Mouse (Mus musculus) cerebellum, adult 2 months (tissue): ENCODE results near the gene Dll1. TPM values are rescaled to one million over a fixed set of nuclear protein-coding genes. Genes with fewer than 3 reads are reported as not detected.

Experiments
- DNase-seq, 2 experiments: peaks; one replicate each; pipeline ENCODE4 v3.0.0; 2021
- H3K27ac ChIP-seq: fragments of 200-500 bp; 2 replicates; pipeline ENCODE4 v1.5.1; 2012; ENCODE audit warnings: low read length, control low read depth, inconsistent platforms; ENCODE audit not compliant: insufficient read depth
- H3K27me3 ChIP-seq: fragments of 200-500 bp; 2 replicates; pipeline ENCODE4 v1.6.1; 2012; ENCODE audit warnings: inconsistent platforms, mild to moderate bottlenecking, low read length, moderate library complexity; ENCODE audit not compliant: control insufficient read depth, insufficient read depth
- H3K4me1 ChIP-seq: fragments of 200-500 bp; 2 replicates; pipeline ENCODE4 v1.6.1; 2011; ENCODE audit warnings: low read length; ENCODE audit not compliant: control insufficient read depth, insufficient read depth
- H3K4me3 ChIP-seq: fragments of 200-500 bp; replicated peaks from 2 replicates; pipeline ENCODE3; 2011; ENCODE audit warnings: mild to moderate bottlenecking, low read depth, low read length, control low read depth; ENCODE audit not compliant: insufficient read depth
- CTCF ChIP-seq: fragments of 200-500 bp; IDR thresholded peaks from 2 replicates; pipeline ENCODE4 v1.5.1; 2011; ENCODE audit warnings: low read depth, mild to moderate bottlenecking, control low read depth, low read length, moderate library complexity, borderline replicate concordance; ENCODE audit not compliant: insufficient read depth
- POLR2A ChIP-seq: fragments of 200-500 bp; IDR thresholded peaks from 2 replicates; pipeline ENCODE4 v1.6.1; 2011; ENCODE audit warnings: low read length, control low read depth, borderline replicate concordance; ENCODE audit not compliant: insufficient read depth
- WGBS: fragments of 180-500 bp; shearing (Covaris S2); methylation state at CpG from one replicate; pipeline ENCODE4 v1.1.7; 2018; 5-methylcytosine and 5-hydroxymethylcytosine counted together
- polyA plus RNA-seq: library from polyadenylated mRNA; depleted of rRNA; stranded (reverse); fragments of >200 nt; gene quantifications from 2 replicates; pipeline ENCODE4 v1.2.3, GENCODE M21; 2012; rRNA removed

Dll1 gene
- 5.2 and 6.2 TPM in 2 replicates for polyA plus RNA-seq

GRCm38 (mm10) chr17:15376494-15377181 lies at the start of gene Dll1:
Gene Dll1 (minus strand): TSS chr17:15376872.
- peak; percentile 40 for DNase-seq
- Histone ChIP-seq H3K4me1 (no peaks in the 10 kb centered on the region), H3K27me3 (peaks cover 2% of the 10 kb centered on the region; the same call in 1 of the 2 replicates), H3K27ac (no peak within 1 kb of the TSS), H3K4me3 (peak within 1 kb of the TSS; percentile 53)
- TF ChIP-seq POLR2A (no peak), CTCF (no peak)
- 1% methylated on average over 36 of the region's 36 CpGs for WGBS

GRCm38 (mm10) chr17:15425931-15426330 lies 49.3 kb upstream of the Dll1 start:
- no peak for TF ChIP-seq POLR2A
- TF ChIP-seq CTCF: no peak
- peaks cover 9% of the 10 kb centered on the region for H3K4me1 ChIP-seq
- no peaks in the 10 kb centered on the region for H3K27me3 ChIP-seq
- H3K4me3 ChIP-seq: no peak overlapping the region
- no peak for DNase-seq
- H3K27ac ChIP-seq: no peak overlapping the region
- WGBS: over 99% methylated on average over 3 of the region's 3 CpGs

GRCm38 (mm10) chr17:15423080-15423765 lies 46.6 kb upstream of the Dll1 start:
- TF ChIP-seq POLR2A (no peak), CTCF (no peak)
- 69% methylated on average over 8 of the region's 8 CpGs for WGBS
- H3K27me3 ChIP-seq: no peaks in the 10 kb centered on the region
- no peaks in the 10 kb centered on the region for H3K4me1 ChIP-seq
- H3K4me3 ChIP-seq: no peak overlapping the region
- no peak for DNase-seq
- no peak overlapping the region for H3K27ac ChIP-seq

GRCm38 (mm10) chr17:15422666-15423065 lies 46.0 kb upstream of the Dll1 start:
- Histone ChIP-seq H3K4me3 (no peak overlapping the region), H3K27ac (no peak overlapping the region), H3K4me1 (no peaks in the 10 kb centered on the region), H3K27me3 (no peaks in the 10 kb centered on the region)
- WGBS: 97% methylated on average over 9 of the region's 9 CpGs
- no peak for DNase-seq
- TF ChIP-seq CTCF (no peak), POLR2A (no peak)

GRCm38 (mm10) chr17:15421446-15421845 lies 44.8 kb upstream of the Dll1 start:
- no peak overlapping the region for H3K27ac ChIP-seq
- 98% methylated on average over 6 of the region's 6 CpGs for WGBS
- H3K4me1 ChIP-seq: no peaks in the 10 kb centered on the region
- no peak overlapping the region for H3K4me3 ChIP-seq
- TF ChIP-seq CTCF: no peak
- no peak for TF ChIP-seq POLR2A
- DNase-seq: no peak
- no peaks in the 10 kb centered on the region for H3K27me3 ChIP-seq

GRCm38 (mm10) chr17:15420021-15420603 lies 43.4 kb upstream of the Dll1 start:
- no peaks in the 10 kb centered on the region for H3K4me1 ChIP-seq
- no peak overlapping the region for H3K27ac ChIP-seq
- H3K4me3 ChIP-seq: no peak overlapping the region
- TF ChIP-seq CTCF: no peak
- no peak for DNase-seq
- WGBS: 88% methylated on average over 8 of the region's 8 CpGs
- no peaks in the 10 kb centered on the region for H3K27me3 ChIP-seq

- no peak for DNase-seq
- Histone ChIP-seq H3K27me3 (no peaks in the 10 kb centered on the region), H3K27ac (no peak overlapping the region), H3K4me1 (no peaks in the 10 kb centered on the region), H3K4me3 (no peak overlapping the region)
- 90% methylated on average over 8 of the region's 8 CpGs for WGBS
- no peak for TF ChIP-seq POLR2A
- TF ChIP-seq CTCF: peak; percentile 6; the same call in 1 of the 2 replicates
These were observed 42.9 kb upstream of the Dll1 start for GRCm38 (mm10) chr17:15419534-15419933.
